Mouse (Mus musculus): ENCODE results near the gene Rbfox1.

The Rbfox1 gene

DNA sequence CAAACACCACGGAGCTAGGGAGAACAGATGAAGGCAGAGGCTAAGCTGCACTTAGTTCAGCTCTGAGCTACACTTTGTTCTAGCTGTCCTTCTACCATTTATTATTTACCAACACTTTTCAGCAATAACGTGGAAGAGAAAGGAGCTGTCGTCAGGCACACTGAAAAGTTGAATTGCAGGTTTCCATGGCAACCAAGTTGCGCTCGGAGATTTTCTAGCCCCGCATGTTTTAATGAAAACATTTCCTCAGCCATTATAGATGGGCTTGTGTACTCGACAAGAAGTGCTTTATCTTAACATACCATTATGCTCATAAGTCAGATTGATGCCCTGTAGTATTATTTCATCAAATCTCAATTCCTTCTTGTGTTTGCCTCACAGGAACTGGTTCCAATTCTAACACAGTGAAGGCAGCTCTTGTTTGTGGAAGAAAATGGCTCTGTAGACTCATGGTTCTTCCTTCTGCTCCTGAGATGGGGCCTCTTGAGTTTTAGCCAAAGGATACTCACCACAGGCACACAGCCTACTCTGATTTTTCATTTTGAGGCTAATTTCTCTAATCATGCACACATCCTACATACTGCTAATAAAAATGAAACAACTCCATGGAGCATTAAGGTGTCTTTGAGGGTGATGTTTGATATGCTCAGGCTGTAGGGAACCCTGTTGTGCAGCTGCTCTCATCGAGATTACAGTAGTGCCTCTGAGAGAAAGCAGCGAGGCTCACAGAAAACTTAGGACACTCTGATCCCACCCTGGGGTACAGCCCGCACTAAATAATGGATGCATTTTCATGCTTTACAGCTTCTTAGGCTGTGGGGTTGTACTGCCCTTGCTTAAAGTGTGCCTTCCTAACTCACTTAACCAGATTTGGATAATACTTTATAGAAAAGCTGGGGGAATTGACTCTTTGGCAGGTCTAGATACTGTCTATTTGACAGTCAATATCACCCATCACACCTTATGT is 107.2 kb downstream of the Rbfox1 start:
- peak; percentile 21 for DNase-seq (ENCODE audit: low read depth, low spot score)

DNA sequence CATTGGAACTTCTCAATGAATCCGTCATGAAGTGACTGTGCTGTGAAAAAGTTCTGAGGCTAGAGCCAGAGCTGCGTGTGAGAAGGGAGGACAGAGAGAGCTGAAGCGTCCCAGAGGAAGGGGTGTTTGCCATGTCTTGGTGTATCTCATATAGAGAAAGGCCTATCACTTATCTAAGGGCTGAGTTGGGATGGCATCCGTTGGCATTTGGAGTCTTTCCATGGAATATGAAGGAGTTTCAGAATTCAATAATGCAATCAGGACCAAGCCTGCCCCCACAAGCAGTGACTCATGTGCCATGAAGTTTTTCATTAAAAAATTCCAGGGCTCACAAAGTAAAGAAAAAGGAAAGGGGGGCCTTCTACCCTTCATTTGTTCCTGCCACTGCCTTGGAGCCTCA is 112.0 kb downstream of the Rbfox1 start:
- DNase-seq (ENCODE audit: low read depth, low spot score): no peak

DNA sequence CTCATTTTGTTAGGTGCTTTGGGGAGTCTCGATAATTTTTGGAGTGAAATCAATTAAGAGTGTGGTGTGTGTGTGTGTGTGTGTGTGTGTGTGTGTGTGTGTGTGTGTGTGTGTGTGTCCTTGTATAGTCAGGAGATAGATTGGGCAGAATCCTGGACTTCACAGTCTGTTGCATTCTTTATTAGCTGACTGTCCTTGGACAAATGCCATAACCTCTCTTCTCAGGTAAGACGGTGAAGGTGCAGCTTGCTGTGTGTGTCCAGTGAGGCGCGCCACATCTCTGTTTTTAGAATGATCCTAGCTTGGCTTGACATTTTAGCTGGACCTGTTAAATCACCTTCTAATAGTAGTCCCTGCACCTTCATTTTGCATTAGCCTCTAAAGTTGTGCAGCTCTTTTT is 112.5 kb downstream of the Rbfox1 start:
- no peak for DNase-seq (ENCODE audit: low read depth, low spot score)

DNA sequence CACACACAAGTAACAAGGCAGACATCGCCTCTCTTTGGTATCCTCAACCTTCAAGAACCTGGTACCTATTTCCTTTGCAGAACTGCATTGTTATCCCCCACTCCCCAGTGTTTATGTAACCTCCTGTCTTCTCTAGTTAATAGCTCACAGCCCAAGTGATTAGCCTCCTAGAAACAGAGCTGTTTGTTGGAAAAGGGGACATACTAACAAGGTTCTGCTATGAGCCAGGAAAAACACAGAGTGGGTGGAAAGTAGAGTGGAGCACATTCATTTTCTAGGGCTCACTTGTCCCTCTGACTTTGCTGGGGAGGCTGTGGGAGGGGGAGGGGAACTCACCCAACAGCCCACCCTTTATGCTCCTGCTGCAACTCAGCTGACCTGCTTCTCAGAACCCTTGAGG is 114.9 kb downstream of the Rbfox1 start:
- no peak for DNase-seq (ENCODE audit: low read depth, low spot score)

DNA sequence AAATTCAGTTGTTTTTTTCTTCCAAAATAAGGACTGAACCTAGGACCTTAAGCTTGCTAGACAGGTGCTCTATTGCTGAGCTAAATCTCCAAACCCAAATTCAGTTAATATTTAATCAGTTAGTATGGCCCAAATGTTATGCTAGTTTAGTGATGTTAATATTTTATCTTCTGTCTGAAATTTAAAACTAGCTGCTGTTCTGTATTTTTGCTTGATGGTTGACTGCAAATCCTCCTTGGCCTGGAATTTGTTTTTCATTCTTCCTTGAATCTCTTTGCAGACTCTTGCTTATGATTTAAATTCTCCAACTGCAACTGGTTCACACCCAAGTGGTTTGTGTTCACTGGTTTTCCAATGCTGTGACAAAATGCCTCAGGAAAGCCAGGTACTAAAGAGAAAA is 121.8 kb downstream of the Rbfox1 start:
- DNase-seq (ENCODE audit: low read depth, low spot score): no peak

DNA sequence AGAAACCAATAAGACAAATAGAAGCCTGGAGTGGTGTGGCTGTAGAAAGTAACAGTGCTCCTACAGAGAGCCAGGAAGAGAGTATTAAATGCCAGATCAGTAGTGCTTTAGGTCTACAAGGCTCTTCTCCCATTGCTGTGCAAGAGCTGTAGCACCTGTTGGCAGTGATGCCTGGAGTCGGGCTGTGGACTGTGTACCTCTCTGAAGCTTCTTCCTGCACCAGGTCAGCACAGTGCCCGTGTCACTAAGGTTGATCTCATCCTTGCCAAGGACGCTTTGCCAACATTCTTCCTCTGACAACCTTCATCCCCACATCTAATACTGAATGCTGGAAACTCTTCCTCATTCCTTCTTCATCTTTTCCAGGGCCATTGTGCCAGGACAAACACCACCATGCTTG is 127.7 kb downstream of the Rbfox1 start:
- no peak for DNase-seq (ENCODE audit: low read depth, low spot score)

DNA sequence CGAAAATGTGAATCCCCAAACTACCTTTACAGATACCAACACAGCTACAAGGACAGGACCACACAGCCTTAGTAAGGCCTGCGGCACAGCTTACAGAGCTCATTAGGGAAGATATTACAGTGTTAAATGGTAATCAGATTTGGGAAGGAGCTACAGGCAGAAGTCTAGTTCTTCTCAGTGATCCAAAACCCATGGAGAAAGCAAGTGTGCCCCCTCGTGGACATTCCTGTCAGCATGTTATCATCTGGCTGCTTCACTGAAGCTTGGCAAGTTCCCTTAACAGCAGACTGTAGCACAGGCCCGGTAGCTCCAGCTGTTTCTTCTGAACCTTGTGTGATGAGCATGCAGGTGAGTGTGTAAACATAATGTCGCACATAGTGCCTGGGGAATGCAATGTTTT is 133.5 kb downstream of the Rbfox1 start:
- DNase-seq (ENCODE audit: low read depth, low spot score): peak; percentile 81

DNA sequence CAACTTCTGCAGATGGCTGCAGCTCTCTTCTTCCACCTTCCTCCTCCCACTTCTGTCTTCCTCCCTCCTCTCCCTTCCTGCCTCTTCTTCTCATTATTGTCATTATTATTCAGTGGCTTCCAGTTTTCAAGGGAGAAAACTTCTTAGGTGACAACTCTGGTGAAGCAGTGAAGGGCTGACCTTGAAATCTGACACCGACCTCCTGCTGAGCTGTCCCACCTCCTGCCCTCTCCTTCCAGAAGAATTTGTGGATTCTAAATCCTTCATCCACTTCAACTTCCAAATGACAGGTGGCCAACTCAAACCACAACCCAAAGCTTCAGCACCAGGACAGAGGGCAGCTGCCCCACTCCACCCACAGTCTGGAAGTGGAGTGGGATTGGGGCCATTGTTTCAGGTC is 134.2 kb downstream of the Rbfox1 start:
- peak; percentile 79 for DNase-seq (ENCODE audit: low read depth, low spot score)

DNA sequence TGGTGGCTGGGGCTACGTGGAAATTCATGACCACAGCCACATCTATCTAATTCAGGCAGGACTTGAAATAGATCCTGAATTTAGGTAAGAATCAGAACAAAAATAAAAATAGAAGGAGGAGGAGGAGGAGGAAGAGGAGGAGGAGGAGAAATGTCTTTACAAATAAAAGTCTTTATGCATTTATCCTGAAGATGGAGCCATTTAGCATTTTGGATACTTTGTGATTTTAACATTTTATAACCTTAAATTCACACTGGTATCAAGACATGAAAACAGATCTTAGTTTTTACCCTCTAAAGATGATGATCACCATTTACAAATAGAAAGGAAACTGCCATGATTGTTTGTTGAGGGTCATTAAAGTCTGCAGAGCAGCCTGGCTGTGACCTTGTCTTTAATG is 146.1 kb downstream of the Rbfox1 start:
- DNase-seq (ENCODE audit: low read depth, low spot score): no peak

DNA sequence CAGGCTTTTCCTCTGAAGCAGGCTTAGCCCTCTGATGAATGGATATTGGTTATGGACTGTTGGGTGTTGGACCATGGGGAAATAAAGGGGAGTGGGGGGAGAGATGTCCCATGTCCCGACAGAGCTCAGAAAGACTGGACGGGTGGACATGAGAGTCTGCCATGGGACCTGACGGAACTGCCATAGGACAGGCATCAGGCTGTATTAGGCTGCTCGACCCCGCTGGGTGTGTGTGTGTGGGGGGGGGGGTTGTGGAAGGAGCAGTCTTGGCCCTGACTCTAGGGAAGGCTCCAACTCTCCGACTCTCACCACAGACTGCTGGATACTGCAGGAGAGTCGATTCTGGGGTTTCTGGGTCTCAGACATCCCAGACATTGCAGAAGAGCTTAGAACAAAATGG is 147.4 kb downstream of the Rbfox1 start:
- DNase-seq (ENCODE audit: low read depth, low spot score): no peak

DNA sequence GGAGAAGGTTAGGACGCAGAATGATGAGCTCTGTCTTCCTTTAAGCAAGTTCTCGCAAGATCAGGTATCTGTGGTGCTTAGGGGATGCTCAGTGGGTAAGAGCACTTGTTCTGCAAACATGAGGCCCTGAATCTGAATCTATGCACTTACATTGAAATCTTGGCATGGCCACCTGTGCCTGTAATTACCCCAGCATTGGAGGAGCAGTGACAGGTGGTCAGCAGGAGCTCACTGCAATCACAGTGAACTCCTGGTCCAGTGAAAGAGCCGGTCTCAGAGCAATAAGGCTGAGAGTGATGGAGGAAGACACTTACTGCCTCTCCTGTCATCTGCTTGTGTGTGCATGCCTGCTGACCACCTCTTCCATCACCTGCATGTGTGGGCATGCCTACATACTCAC is 149.7 kb downstream of the Rbfox1 start:
- DNase-seq (ENCODE audit: low read depth, low spot score): no peak

DNA sequence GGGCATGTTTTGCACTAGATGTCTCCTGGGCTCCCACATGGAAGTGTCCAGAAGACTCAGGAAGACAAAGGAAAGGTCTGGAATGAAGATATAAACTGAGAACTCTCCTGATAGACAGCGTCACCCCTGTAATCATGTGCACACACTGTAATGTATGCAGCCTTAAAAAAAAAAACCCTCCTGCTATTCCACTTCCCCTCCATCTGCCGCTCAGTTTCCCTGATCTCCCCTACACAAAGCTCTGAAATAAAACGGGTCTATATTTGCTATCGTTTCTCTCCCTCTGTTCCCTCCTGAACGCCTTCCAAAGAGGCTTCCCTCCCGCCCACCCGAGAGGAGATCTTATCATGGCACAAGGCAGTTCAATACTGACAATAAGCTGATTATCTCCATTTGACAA is 151.9 kb downstream of the Rbfox1 start:
- no peak for DNase-seq (ENCODE audit: low read depth, low spot score)

DNA sequence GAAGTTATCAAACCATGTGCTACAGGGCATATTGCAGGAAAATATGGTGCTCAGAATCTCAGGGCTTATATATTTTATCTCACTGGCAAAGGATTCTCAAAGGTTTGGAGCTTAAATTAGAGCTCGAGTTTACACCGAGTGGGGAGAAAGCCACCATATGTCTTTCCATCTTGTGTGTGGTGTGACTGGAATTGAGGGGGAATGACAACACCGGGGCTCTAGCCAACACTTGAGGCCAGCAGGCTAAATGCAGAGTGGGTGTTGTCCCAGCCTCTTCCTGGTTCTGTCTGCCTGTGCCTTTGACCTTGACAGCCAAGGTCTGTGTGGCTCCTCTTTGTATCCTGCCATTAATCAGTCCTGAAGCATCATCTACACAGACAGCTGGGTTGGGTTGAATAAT is 157.6 kb downstream of the Rbfox1 start:
- peak; percentile 23 for DNase-seq (ENCODE audit: low read depth, low spot score)

DNA sequence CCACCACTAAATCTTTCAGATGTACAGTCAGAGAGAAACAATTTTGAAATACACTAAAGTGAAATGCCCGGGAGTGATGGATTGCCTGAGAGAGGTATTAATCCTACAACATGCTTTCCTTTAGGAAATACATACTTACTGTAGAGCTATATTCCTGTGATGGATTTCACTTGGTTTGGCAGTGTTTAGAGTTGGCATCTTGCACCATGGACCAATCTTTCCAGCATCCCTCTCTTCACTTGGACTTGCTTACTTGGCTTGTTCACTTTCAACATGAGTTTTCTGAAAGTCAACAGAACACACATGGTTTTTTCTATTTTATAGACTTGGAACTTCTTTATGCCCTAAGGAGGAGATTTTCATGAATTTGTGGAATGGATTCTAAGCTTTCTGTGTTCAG is 163.4 kb downstream of the Rbfox1 start:
- DNase-seq (ENCODE audit: low read depth, low spot score): no peak

DNA sequence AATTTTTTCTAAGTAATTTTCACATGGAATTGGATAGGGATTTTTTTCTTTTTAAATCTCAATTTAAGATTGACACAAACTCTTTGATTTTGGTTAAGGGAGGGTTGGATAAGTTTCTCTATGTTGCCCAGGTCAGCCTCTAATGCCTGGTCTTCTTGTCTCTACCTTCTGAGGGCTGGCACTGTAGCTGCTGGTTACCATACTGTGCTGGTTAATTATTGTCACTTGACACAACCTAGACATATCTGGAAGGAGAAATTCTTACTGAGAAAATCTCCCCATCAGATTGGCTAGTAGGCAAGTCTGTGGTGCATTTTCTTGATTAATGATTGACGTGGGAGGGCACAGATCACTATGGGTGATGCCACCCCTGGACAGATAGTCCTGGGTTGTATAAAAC is 177.3 kb downstream of the Rbfox1 start:
- no peak for DNase-seq (ENCODE audit: low read depth, low spot score)

DNA sequence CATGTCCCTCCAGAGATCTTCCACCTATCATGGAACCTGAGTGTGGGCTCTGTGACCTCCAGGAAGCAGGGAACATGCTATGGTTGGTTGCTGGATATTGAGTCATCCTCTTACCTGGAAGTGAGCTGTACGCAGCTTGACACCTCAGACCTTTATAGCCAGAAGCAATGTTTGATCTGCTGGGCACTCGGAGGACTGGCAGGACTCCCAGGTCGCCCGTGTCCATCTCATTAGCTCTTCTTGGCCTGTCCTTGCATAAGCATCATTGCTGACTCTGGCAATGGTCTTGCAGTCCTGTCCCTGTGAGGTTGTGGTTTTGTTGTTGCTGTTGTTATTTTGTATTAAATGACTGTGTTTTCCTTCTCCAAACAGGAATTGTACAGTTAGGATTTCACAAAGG is 180.3 kb downstream of the Rbfox1 start:
- DNase-seq (ENCODE audit: low read depth, low spot score): no peak

DNA sequence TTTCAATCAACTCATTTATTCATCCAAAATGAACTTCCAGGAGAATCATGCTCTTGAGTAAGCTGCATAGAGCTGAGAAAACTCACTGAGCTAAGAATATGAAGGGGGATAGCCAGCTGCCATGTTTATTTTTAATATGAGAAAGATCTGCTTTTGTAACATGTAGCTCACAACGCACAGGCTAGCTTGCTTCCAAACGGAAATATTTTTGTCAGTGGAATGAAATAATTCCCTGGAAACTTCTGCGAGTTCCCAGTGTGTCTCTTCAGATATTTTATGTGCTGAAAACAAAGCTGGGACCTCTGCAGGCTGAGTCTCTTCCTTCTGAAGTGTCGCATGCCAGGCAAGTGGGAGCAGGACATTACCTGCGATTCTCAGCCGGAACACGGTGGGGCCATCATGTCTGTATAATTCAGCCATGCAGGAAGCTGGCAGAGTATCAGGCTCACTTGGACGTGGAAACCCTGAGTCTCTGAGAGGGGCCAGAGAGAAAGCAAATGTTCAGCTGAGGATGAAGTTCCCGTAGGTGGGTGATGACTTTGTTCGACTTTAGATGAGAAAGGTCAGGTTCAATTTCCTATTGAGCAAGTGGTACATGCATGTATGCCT is 190.4 kb downstream of the Rbfox1 start:
- no peak for DNase-seq (ENCODE audit: low read depth, low spot score)

DNA sequence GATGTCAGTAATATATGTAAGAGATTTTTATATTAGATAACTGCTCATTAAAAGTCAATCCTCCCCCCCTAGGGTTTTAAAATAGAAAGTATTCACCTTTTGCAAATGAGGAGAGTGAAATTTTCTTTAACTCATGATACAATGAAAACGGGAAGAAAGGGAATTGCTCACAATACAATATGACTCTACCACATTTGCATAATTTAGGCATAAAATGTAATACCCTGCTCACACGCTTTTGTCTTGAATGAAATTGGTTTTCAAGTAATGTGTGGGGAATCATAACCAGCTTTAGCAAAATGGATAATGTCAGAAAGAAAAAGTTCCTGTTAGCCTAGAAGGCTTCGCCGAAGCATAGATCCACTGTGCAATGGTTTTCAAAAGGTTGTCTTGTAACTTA is 193.9 kb downstream of the Rbfox1 start:
- DNase-seq (ENCODE audit: low read depth, low spot score): no peak

DNA sequence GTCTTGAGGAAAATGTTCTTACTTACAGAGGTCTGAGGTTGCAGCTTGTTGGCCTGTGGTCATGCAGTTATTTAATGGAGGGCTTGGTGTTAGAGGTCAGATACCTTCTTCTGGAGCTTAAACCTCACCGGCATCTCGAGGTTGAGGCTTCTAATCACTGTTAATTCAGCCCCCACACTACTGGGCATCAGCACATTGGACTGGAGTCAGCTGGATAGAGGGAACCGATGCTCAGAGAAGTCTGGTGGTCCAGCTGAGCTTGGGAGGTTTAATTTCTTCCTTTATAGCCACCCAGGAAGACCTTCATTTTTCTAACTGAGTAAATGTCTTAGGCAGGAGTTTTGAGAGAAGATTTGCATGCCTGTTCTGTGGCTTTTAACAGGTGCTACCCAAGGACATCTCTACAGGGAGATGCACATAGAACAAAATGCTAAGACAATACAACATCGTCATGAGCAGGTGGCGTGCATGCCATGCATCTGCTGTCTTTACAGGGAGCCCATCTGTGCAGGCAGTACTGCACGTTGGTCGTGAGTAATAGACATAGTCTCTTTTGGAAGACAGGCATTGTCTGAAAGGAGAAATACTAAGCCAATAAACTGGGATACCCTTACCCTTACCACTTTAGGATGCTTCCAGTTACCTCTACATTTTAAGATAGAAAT is 199.7 kb downstream of the Rbfox1 start:
- DNase-seq (ENCODE audit: low read depth, low spot score): no peak

DNA sequence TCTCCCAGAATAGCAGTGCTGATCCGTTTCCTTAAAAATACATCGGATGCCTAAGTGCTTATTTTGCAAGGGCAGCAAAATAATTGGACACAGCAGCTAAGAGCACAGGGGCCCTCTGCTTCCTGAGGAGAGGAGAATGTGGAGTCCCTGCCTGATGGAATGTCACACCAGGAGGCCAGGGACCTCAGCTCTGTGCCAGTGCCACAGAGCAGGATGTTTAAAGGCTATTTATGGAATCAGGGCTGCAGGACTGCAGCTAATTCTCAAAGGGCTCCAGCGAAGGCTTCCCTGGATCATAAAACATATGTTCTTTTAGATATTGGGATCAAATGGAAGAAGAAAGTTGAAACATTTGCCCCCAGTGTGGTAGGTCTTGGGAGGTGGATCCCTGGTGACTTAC is 201.0 kb downstream of the Rbfox1 start:
- no peak for DNase-seq (ENCODE audit: low read depth, low spot score)

DNA sequence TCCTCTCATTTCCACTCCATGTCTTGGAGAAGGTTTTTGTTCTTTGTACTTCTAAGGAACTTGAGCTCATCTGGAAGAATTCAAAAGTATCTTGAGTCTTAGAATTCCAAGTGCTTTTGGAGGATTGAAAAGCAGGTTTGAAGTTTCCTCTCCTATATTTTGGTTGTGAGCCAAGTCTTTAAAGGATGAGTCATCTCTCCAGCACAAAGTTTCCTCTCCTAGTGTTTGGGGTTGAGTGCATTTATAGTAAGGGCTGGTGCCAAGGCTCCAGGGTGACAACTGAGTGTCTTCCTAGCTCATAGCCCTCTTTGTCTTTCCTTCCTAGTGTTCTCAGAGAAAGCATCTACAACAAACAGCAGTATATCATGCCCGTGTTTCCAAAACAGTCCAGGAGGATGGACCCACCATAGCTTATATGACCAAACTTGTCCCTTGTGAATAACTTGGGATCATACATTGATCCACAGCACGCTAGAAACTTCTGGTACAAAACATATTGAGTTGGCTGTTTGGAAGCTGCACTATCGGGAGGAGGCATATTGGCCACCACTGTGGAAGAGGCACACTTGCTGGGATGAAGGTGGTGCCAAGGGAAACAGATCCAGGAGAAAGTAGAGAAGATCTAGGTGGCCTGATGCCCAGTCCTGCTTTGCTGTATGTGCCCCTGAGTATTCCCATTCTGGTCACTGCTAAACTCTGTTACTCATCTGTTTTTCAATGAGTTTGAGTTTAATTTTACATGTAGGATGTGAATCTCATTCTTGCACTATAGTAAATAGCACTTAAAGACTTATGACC is 206.4 kb downstream of the Rbfox1 start:
- DNase-seq (ENCODE audit: low read depth, low spot score): no peak
